ENCODE assay signal across 27 mouse cellular contexts in the genomic region with DNA sequence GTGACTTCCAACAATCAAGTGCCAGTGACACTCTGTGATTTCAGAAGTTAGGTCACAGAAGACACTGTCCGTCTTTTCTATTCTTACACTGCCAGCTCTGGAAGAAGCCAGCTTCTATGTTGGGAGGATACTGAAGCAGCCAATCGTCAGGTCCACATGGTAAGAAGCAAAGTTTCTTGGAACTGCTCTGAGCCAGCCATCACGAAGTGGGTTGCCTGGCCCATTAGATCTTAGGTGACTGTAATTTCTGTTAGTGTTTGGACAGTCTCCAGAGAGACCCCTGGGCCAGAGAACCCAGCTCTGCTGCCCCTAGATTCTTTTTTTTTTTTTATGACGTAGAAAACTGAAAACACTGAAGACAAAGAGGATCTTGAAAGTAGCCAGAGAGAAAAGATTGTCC. TPM values are rescaled to one million over a fixed set of nuclear protein-coding genes. Genes with fewer than 3 reads are reported as not detected.
A peak's percentile ranks its signal among the peaks of the same experiment; 100 is the strongest.
DNase-seq lines count a peak whose midpoint lies in the region; ATAC-seq and TF ChIP-seq lines count a peak whose summit lies in the region.
"Had no signal": no experiment of that assay in that cellular context is flagged by ENCODE, and none has a peak within 500 bp of the region (broad histone marks: within the 10 kb centered on the region; RNA-seq: fewer than 3 reads in every experiment).

No protein-coding gene starts in this region.

- no peaks in the 10 kb centered on the region for H3K9me3 ChIP-seq in heart, embryonic 10.5 days
- H3K9me3 ChIP-seq in midbrain, embryonic 11.5 days (ENCODE audit: control insufficient read depth, low read length) = no peaks in the 10 kb centered on the region
- no peaks in the 10 kb centered on the region for H3K9me3 ChIP-seq in midbrain, embryonic 14.5 days (ENCODE audit: control insufficient read depth, low read length)
- no peaks in the 10 kb centered on the region for H3K9me3 ChIP-seq in CH12.LX (replicated peaks; ENCODE audit: low read length)
- H3K9me3 ChIP-seq: G1E had no signal

- H3K27me3 ChIP-seq in heart, embryonic 10.5 days (ENCODE audit: insufficient read depth, poor library complexity, severe bottlenecking) = no peaks in the 10 kb centered on the region
- H3K27me3 ChIP-seq in midbrain, embryonic 11.5 days (ENCODE audit: control insufficient read depth, insufficient read depth, low read length) = no peaks in the 10 kb centered on the region; the same call in 1 of the 2 replicates
- no peaks in the 10 kb centered on the region for H3K27me3 ChIP-seq in midbrain, embryonic 14.5 days (ENCODE audit: control insufficient read depth, insufficient read depth, low read length)
- H3K27me3 ChIP-seq in CH12.LX (replicated peaks) = peaks cover 6% of the 10 kb centered on the region

- TF ChIP-seq RAD21 in CH12.LX (IDR thresholded peaks at IDR 0.05; ENCODE audit: low read depth, low read length) = no peak

- no peak overlapping the region for H3K9ac ChIP-seq in midbrain, embryonic 11.5 days (ENCODE audit: low read length)
- no peak overlapping the region for H3K9ac ChIP-seq in midbrain, embryonic 14.5 days (replicated peaks; ENCODE audit: low read length)
- H3K9ac ChIP-seq in CH12.LX (ENCODE audit: insufficient read depth, low read depth) = no peak overlapping the region

- no peak overlapping the region for H3K27ac ChIP-seq in heart, embryonic 10.5 days
- H3K27ac ChIP-seq in midbrain, embryonic 11.5 days (ENCODE audit: low read depth, low read length) = no peak overlapping the region
- no peak overlapping the region for H3K27ac ChIP-seq in midbrain, embryonic 14.5 days (replicated peaks; ENCODE audit: low read depth, low read length)
- H3K27ac ChIP-seq in CH12.LX (ENCODE audit: insufficient read depth, low read depth) = no peak overlapping the region

- in situ Hi-C loops in CH12.LX (cut with MboI; ENCODE audit: low pct_ligation_motif_present, low pct_unique_long_range_greater_than_20kb, low sequenced_read_pairs) = no loop called here

- TF ChIP-seq CTCF in CH12.LX (conservative IDR thresholded peaks at IDR 0.05 in 1 of 2, IDR thresholded peaks at IDR 0.05 in 1 of 2; ENCODE audit: low read depth in 2 of 2, low read length in 2 of 2) = no peak

- ATAC-seq in midbrain, embryonic 11.5 days (ENCODE audit: low FRiP score) = no peak
- ATAC-seq in midbrain, embryonic 14.5 days (ENCODE audit: low FRiP score, low TSS enrichment) = no peak
- ATAC-seq: activated CD4-positive, CD25-positive, alpha-beta regulatory T cell, adult 4 months; CD4-positive, CD25-positive, alpha-beta regulatory T cell, adult 4 months; Patski had no signal

- no peak overlapping the region for H3K4me3 ChIP-seq in heart, embryonic 10.5 days
- no peak overlapping the region for H3K4me3 ChIP-seq in midbrain, embryonic 11.5 days (ENCODE audit: low read depth, low read length)
- no peak overlapping the region for H3K4me3 ChIP-seq in midbrain, embryonic 14.5 days (replicated peaks; ENCODE audit: low read depth, low read length)
- H3K4me3 ChIP-seq in CH12.LX (replicated peaks in 1 of 3; ENCODE audit: low read depth in 2 of 3, low read length in 2 of 3, poor library complexity in 1 of 3) = no peak overlapping the region

- WGBS in heart, embryonic 10.5 days = 77% methylated on average over 4 of the region's 4 CpGs
- WGBS in midbrain, embryonic 11.5 days = 85% methylated on average over 4 of the region's 4 CpGs
- 80% methylated on average over 4 of the region's 4 CpGs for WGBS in midbrain, embryonic 14.5 days

- H3K4me2 ChIP-seq in midbrain, embryonic 11.5 days = no peak overlapping the region
- no peak overlapping the region for H3K4me2 ChIP-seq in midbrain, embryonic 14.5 days (ENCODE audit: low read length)
- no peak overlapping the region for H3K4me2 ChIP-seq in CH12.LX (ENCODE audit: insufficient read depth, low read depth, poor library complexity, severe bottlenecking)

- peaks cover 18% of the 10 kb centered on the region for H3K4me1 ChIP-seq in heart, embryonic 10.5 days
- H3K4me1 ChIP-seq in midbrain, embryonic 11.5 days (ENCODE audit: control insufficient read depth, insufficient read depth, low read length) = peaks cover 2% of the 10 kb centered on the region; the same call in 1 of the 2 replicates
- peaks cover 8% of the 10 kb centered on the region; the same call in 1 of the 2 replicates for H3K4me1 ChIP-seq in midbrain, embryonic 14.5 days (ENCODE audit: control insufficient read depth, insufficient read depth, low read length)
- no peaks in the 10 kb centered on the region for H3K4me1 ChIP-seq in CH12.LX (ENCODE audit: control insufficient read depth in 1 of 2, insufficient read depth in 2 of 2)

- peak; percentile 58 for DNase-seq in heart, embryonic 10.5 days (ENCODE audit: low spot score)
- no peak for DNase-seq in heart, adult 18-20 months
- peak; percentile 72 for DNase-seq in midbrain, embryonic 11.5 days (ENCODE audit: low spot score, missing footprints)
- DNase-seq in midbrain, embryonic 14.5 days = no peak
- DNase-seq in CH12.LX (ENCODE audit: extremely low read depth) = no peak
- DNase-seq in kidney, postnatal 36 days = no peak
- DNase-seq: adrenal gland, adult 2 months; adrenal gland, adult 8-10 months; adrenal gland, postnatal 10 days; adrenal gland, postnatal 14 days; adrenal gland, postnatal 25 days; adrenal gland, postnatal 36 days; B cell, adult 2 months; cerebellum, adult 11 months; cerebellum, adult 11-12 months; cerebellum, adult 18-20 months; cerebellum, adult 2 months had no signal

- no peak for TF ChIP-seq EP300 in CH12.LX (IDR thresholded peaks at IDR 0.05; ENCODE audit: low read length)

- no peaks in the 10 kb centered on the region for H3K36me3 ChIP-seq in heart, embryonic 10.5 days
- H3K36me3 ChIP-seq in midbrain, embryonic 11.5 days (ENCODE audit: control insufficient read depth, insufficient read depth, low read length) = no peaks in the 10 kb centered on the region
- H3K36me3 ChIP-seq in midbrain, embryonic 14.5 days (ENCODE audit: control insufficient read depth, insufficient read depth, low read length) = no peaks in the 10 kb centered on the region
- no peaks in the 10 kb centered on the region for H3K36me3 ChIP-seq in CH12.LX (replicated peaks in 1 of 2; ENCODE audit: control insufficient read depth in 1 of 2, insufficient read depth in 1 of 2, low read length in 1 of 2)
- H3K36me3 ChIP-seq: G1E had no signal

- no peak for TF ChIP-seq POLR2A in CH12.LX (IDR thresholded peaks at IDR 0.05; ENCODE audit: low read depth, low read length)

- dilution Hi-C loops in CH12.LX (cut with MboI; ENCODE audit: extremely low pct_ligation_motif_present, extremely low pct_unique_long_range_greater_than_20kb, low sequenced_read_pairs) = no loop called here

- H3K79me2 ChIP-seq in CH12.LX (replicated peaks; ENCODE audit: control insufficient read depth, extremely low read depth, insufficient read depth, poor library complexity, severe bottlenecking) = no peaks in the 10 kb centered on the region

TF ChIP-seq in CH12.LX, 34 proteins besides CTCF, POLR2A, EP300 and RAD21:
- TF ChIP-seq MAZ (IDR thresholded peaks at IDR 0.05; ENCODE audit: low read depth, low read length) = no peak
- peak; percentile 31; the same call in 1 of the 2 replicates for TF ChIP-seq ZNF384 (IDR thresholded peaks at IDR 0.05; ENCODE audit: low read depth, low read length)

RNA-seq across cellular contexts. Expression of a gene that starts 30.9 kb away (rescaled TPM):
- not detected in 2 replicates for polyA plus RNA-seq in heart, embryonic 10.5 days (2016; fragmentation: Nextera tagmentation; extraction: Ambion mirVana)
- total RNA-seq in heart, adult 18-20 months (2021) = not detected
- polyA plus RNA-seq in midbrain, embryonic 11.5 days (2014; fragmentation: Nextera tagmentation; extraction: Ambion mirVana) = not detected in 2 replicates
- polyA plus RNA-seq in midbrain, embryonic 14.5 days (2014; fragmentation: Nextera tagmentation; extraction: Ambion mirVana) = not detected in 2 replicates
- total RNA-seq in CH12.LX (2012; rRNA removed) (not detected in 2 replicates), CH12.LX (2014; rRNA removed) (not detected in 2 replicates)
- not detected in 2 replicates for polyA plus RNA-seq in CH12.LX (2012; ENCODE audit: insufficient read length, low read depth)
- total RNA-seq: adrenal gland, adult 18-20 months; adrenal gland, adult 2 months; adrenal gland, adult 8-10 months; adrenal gland, postnatal 10 days; adrenal gland, postnatal 14 days; adrenal gland, postnatal 25 days; adrenal gland, postnatal 36 days; adrenal gland, postnatal 4 days; ES-E14; G1E; MEL had no signal
- polyA plus RNA-seq: activated CD4-positive, CD25-positive, alpha-beta regulatory T cell, adult 4 months; adrenal gland, adult 2 months; brain, embryonic 14.5 days; C2C12; CD4-positive, CD25-positive, alpha-beta regulatory T cell, adult 4 months; cerebellum, adult 2 months; G1E; Patski had no signal

RNA-seq across cellular contexts. Expression of a gene that starts 44.6 kb away (rescaled TPM):
- polyA plus RNA-seq in heart, embryonic 10.5 days (2016; fragmentation: Nextera tagmentation; extraction: Ambion mirVana) = 35.9 and 37.4 TPM in 2 replicates
- 10 to 100 TPM; 20.7 to 21.6 TPM for total RNA-seq in heart, adult 18-20 months (2021)
- polyA plus RNA-seq in midbrain, embryonic 11.5 days (2014; fragmentation: Nextera tagmentation; extraction: Ambion mirVana) = 47.4 and 51.4 TPM in 2 replicates
- 36.5 and 59.7 TPM in 2 replicates for polyA plus RNA-seq in midbrain, embryonic 14.5 days (2014; fragmentation: Nextera tagmentation; extraction: Ambion mirVana)
- total RNA-seq in CH12.LX (2012; rRNA removed) (0.17 and 0.21 TPM in 2 replicates), CH12.LX (2014; rRNA removed) (0.28 and 0.43 TPM in 2 replicates)
- 0.70 and 0.78 TPM in 2 replicates for polyA plus RNA-seq in CH12.LX (2012; ENCODE audit: insufficient read length, low read depth)
- polyA plus RNA-seq: activated CD4-positive, CD25-positive, alpha-beta regulatory T cell, adult 4 months had no signal

Comparison
In these comparisons a context has a peak if more than half of its experiments do, and no peak if none do; other contexts are left out.
1. DNase-seq: peak in heart, embryonic 10.5 days (single experiment) and midbrain, embryonic 11.5 days (single experiment); none in heart, adult 18-20 months (0 of 2), midbrain, embryonic 14.5 days (single experiment), CH12.LX (single experiment) and kidney, postnatal 36 days (0 of 2).
2. RNA of a gene that starts 44.6 kb away (polyA plus RNA-seq): 36.5 to 59.7 TPM in midbrain, embryonic 14.5 days, 47.4 to 51.4 TPM in midbrain, embryonic 11.5 days and 35.9 to 37.4 TPM in heart, embryonic 10.5 days; 0.70 to 0.78 TPM in CH12.LX; every median in the first group is over 10 times any median in the second.